Mouse (Mus musculus) ES-Bruce4 (cell line): ENCODE measurements around the gene Bad.

Experiments used
- CTCF ChIP-seq: IDR thresholded peaks from one replicate; pipeline ENCODE4 v1.8.1; 2011; ENCODE audit warnings: low read depth, low read length
- EP300 ChIP-seq: IDR thresholded peaks from 2 replicates; pipeline ENCODE4 v1.6.1; 2011; ENCODE audit warnings: low read depth, low read length; ENCODE audit not compliant: insufficient read depth
- POLR2A ChIP-seq: IDR thresholded peaks from one replicate; pipeline ENCODE4 v1.8.1; 2011; ENCODE audit warnings: low read length; ENCODE audit not compliant: insufficient read depth

GRCm38 (mm10) chr19:6972247-6972917 lies 30.7 kb downstream of the Bad start:
- no peak for TF ChIP-seq CTCF
- TF ChIP-seq POLR2A = no peak
- no peak for TF ChIP-seq EP300
